ENCODE assay signal across 13 mouse cellular contexts in the genomic region with DNA sequence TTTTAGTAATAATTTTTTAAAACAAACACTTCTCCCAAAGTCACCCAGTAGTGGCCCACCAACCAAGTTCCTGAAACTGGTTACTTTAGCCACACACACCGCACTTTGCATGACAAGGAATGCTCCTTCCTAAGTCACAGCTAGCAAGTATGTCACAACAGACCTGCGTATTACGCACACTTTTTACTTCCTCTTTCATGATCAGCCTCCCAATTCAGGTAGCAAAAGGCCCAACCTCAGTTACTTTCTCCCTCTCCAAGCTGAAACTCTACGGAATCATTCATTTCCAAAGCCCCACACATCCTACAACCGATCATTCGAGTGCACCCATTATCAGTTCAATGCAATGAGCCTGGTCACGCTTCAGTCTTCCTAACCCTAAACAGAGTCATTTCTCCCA. TPM values are rescaled to one million over a fixed set of nuclear protein-coding genes. Genes with fewer than 3 reads are reported as not detected.
DNase-seq lines count a peak whose midpoint lies in the region; ATAC-seq and TF ChIP-seq lines count a peak whose summit lies in the region.
"Had no signal": no experiment of that assay in that cellular context is flagged by ENCODE, and none has a peak within 500 bp of the region (broad histone marks: within the 10 kb centered on the region; RNA-seq: fewer than 3 reads in every experiment).

No protein-coding gene starts in this region.

- H3K27ac ChIP-seq in cerebellum, adult 2 months (ENCODE audit: insufficient read depth, low read length): peak overlapping the region; percentile 42; the same call in 1 of the 2 replicates
- peak overlapping the region; percentile 70 for H3K27ac ChIP-seq in liver, postnatal 0 days (ENCODE audit: low read depth)
- H3K27ac ChIP-seq: hindbrain, embryonic 13.5 days had no signal

- H3K4me1 ChIP-seq in cerebellum, adult 2 months (ENCODE audit: control insufficient read depth, insufficient read depth, low read length): peaks cover 22% of the 10 kb centered on the region
- peaks cover 11% of the 10 kb centered on the region for H3K4me1 ChIP-seq in liver, postnatal 0 days (ENCODE audit: insufficient read depth)

- H3K4me2 ChIP-seq in liver, postnatal 0 days (ENCODE audit: low read depth, low read length): no peak overlapping the region
- H3K4me2 ChIP-seq: hindbrain, embryonic 13.5 days had no signal

- H3K9ac ChIP-seq in liver, postnatal 0 days (replicated peaks): no peak overlapping the region
- H3K9ac ChIP-seq: hindbrain, embryonic 13.5 days had no signal

- H3K4me3 ChIP-seq in cerebellum, adult 2 months (replicated peaks; ENCODE audit: insufficient read depth, low read depth, low read length): no peak overlapping the region
- H3K4me3 ChIP-seq in liver, postnatal 0 days (ENCODE audit: low read depth, low read length): no peak overlapping the region
- H3K4me3 ChIP-seq: hindbrain, embryonic 13.5 days; myocyte had no signal

- no peak for ATAC-seq in cerebellum, adult (ENCODE audit: insufficient number of reproducible peaks, low FRiP score, low TSS enrichment)
- no peak for ATAC-seq in liver, postnatal 0 days

- WGBS in cerebellum, adult 2 months: 83% methylated on average over 7 of the region's 7 CpGs
- 58% methylated on average over 7 of the region's 7 CpGs for WGBS in liver, postnatal 0 days (ENCODE audit: insufficient replicate concordance)

- no peaks in the 10 kb centered on the region for H3K9me3 ChIP-seq in liver, postnatal 0 days (ENCODE audit: low read length)

- H3K36me3 ChIP-seq in liver, postnatal 0 days (replicated peaks; ENCODE audit: insufficient read depth, low read length): 0 out of 2 replicates have a peak, but pooled peaks cover 3% of the 10 kb centered on the region

- peak in 1 of 2 experiments; percentile 16 for DNase-seq in cerebellum, adult 2 months
- peak; percentile 33 for DNase-seq in liver, postnatal 0 days
- DNase-seq in liver: no peak
- DNase-seq in ZHBTc4 (ENCODE audit: low read depth, low spot score): peak; percentile 28
- DNase-seq in natural killer cell, adult 2 months (ENCODE audit: low spot score in 2 of 2): peak; percentile 28 to 58
- DNase-seq in layer of hippocampus, adult 9-10 months (ENCODE audit: low spot score): no peak
- no peak for DNase-seq in layer of hippocampus, postnatal 14 days (ENCODE audit: low spot score in 2 of 2)
- DNase-seq: adrenal gland, postnatal 25 days; kidney, adult 11 months; kidney, postnatal 4 days had no signal

- no peak for TF ChIP-seq CTCF in cerebellum, adult 2 months (IDR thresholded peaks at IDR 0.05; ENCODE audit: borderline replicate concordance, insufficient read depth, low read depth, low read length)
- TF ChIP-seq CTCF in liver, postnatal 0 days (IDR thresholded peaks at IDR 0.05; ENCODE audit: low read depth): no peak

- no peak for TF ChIP-seq POLR2A in cerebellum, adult 2 months (IDR thresholded peaks at IDR 0.05; ENCODE audit: borderline replicate concordance, insufficient read depth, low read length)

- no peak for TF ChIP-seq EP300 in liver, postnatal 0 days (IDR thresholded peaks at IDR 0.05; ENCODE audit: low read depth)

- H3K27me3 ChIP-seq in cerebellum, adult 2 months (ENCODE audit: control insufficient read depth, insufficient read depth, low read length): no peaks in the 10 kb centered on the region
- no peaks in the 10 kb centered on the region for H3K27me3 ChIP-seq in liver, postnatal 0 days (ENCODE audit: insufficient read depth, low read length)

RNA-seq across cellular contexts. Expression of a gene that starts 8.3 kb away (rescaled TPM):
- 47.5 and 53.1 TPM in 2 replicates for polyA plus RNA-seq in cerebellum, adult 2 months (2012; rRNA removed)
- 0.58 and 0.81 TPM in 2 replicates for polyA plus RNA-seq in liver, postnatal 0 days (2015; fragmentation: Nextera tagmentation; extraction: Ambion mirVana)
- total RNA-seq in layer of hippocampus, postnatal 14 days (2021): 10 to 100 TPM; 58.3 to 59.2 TPM

Comparison
In these comparisons a context has a peak if more than half of its experiments do, and no peak if none do; other contexts are left out.
1. DNase-seq: peak in liver, postnatal 0 days (single experiment), ZHBTc4 (single experiment) and natural killer cell, adult 2 months (2 of 2); none in liver (single experiment), layer of hippocampus, adult 9-10 months (single experiment) and layer of hippocampus, postnatal 14 days (0 of 2).
2. RNA of a gene that starts 8.3 kb away (polyA plus RNA-seq): 47.5 to 53.1 TPM in cerebellum, adult 2 months; 0.58 to 0.81 TPM in liver, postnatal 0 days; every median in the first group is over 10 times any median in the second.